Mouse (Mus musculus) testis, adult 2 months (tissue): ENCODE measurements around the gene Arf3.

ENCODE experiments used
- CTCF ChIP-seq: fragments of 200-500 bp; IDR thresholded peaks from 2 replicates; pipeline ENCODE4 v1.5.1; 2012; ENCODE audit warnings: low read depth, mild to moderate bottlenecking, inconsistent platforms, low read length, moderate library complexity; ENCODE audit not compliant: control insufficient read depth, insufficient read depth, insufficient replicate concordance
- POLR2A ChIP-seq: fragments of 200-500 bp; IDR thresholded peaks from 2 replicates; pipeline ENCODE4 v1.6.1; 2012; ENCODE audit warnings: low read depth, mild to moderate bottlenecking, inconsistent platforms, low read length, moderate library complexity; ENCODE audit not compliant: control insufficient read depth

DNA sequence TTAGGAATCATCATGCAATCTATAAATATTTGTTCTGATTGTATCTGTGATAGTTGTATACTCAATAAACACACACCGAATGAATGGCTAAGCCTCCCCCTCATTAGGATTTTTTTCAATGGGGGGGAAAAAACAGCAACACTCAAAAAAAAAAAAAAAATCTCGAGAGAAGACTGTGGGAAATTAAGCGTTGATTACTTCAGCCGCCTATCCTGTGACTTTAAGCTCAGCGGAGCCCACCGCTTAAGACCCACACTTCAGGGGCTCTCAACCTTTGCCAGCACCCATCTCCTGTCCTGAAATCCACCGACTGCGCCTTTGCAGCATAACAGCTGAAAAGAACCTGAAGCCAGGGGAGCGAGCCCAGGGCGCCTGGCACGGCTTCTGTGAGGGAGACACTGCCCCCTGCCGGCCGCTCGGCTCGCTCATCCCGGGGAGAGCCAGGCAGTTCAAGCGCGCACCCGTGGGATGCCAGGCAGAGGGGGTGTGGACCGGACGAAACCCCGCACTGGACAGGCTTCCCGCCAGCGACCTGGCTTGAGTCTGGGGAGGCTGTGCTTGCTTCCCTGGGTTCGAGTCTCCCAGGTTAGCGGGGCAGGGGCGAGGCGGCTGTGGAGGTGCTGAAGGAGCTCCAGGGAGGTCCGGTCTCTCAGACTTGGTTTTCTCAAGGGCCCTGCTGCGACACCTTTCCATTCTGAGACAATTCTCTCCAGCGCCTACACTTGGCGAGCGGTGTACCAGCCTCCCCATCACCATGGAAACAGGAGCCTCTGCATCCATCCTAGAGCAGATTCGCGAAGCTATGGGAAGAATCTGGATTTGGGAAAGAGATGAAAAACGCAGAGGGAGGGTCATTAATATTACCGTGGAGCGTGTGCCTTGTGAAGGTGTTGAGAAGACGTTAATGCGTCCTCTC, 63.6 kb downstream of the Arf3 start:
- TF ChIP-seq POLR2A: no peak
- peak; percentile 87 for TF ChIP-seq CTCF
